Mouse (Mus musculus): ENCODE results near the gene Mthfsd. TPM values are rescaled to one million over a fixed set of nuclear protein-coding genes. Genes with fewer than 3 reads are reported as not detected.
A peak's percentile ranks its signal among the peaks of the same experiment; 100 is the strongest.

Mthfsd gene
- polyA plus RNA-seq, 1 experiment from 2014 or later = 61.4 TPM

DNA sequence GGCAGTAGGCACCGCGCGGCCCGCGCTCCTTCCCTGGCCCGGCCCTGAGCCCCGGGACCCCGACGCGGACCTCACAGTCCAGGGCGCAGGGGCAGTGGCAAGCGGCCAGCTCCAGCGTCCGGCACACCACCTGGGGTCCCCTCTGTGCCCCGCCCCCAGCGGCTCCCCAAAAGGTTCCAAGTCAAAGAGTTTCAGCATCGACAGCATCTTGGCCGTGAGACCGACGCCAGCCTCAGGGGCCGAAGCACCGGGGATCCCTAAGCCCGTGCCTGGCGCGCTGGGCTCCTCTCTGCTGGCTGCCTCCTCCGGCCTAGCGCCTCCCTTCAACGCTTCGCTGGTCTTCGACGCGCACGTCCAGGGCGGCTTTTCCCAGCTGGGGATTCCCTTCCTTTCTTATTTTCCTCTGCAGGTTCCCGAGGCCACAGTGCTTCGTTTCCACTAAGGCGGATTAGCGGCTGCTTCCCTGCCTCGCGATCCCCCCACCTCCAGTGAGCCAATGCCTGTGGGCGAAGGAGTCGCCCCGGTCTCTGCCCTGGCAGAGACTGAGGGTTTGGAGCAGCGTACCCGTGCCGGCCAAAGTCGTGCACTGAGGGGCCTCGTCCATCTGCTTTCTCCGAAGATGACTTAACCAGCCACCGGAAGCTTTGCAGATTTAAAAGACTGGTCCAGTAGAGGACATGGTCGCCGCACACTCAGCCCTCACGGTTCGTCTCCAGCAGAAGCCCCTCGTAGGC is 20.5 kb upstream of the Mthfsd start:
- 1% methylated on average over 55 of the region's 55 CpGs for WGBS
- no peaks in the 10 kb centered on the region for H3K36me3 ChIP-seq
- H3K27me3 ChIP-seq = peaks cover 92% of the 10 kb centered on the region
- H3K9me3 ChIP-seq = no peaks in the 10 kb centered on the region
- peaks cover 24% of the 10 kb centered on the region for H3K4me1 ChIP-seq
- H3K4me3 ChIP-seq = peak overlapping the region; percentile 24
- ATAC-seq (ENCODE audit: low FRiP score, low read depth) = no peak
- H3K4me2 ChIP-seq (replicated peaks) = peak overlapping the region; percentile 28
- no peak overlapping the region for H3K9ac ChIP-seq (replicated peaks)
- H3K27ac ChIP-seq (replicated peaks) = no peak overlapping the region

- Histone ChIP-seq H3K9ac (replicated peaks) (no peak within 1 kb of the TSS; the same call in 1 of the 2 replicates), H3K27me3 (peaks cover 99% of the 10 kb centered on the region), H3K36me3 (no peaks in the 10 kb centered on the region), H3K4me2 (replicated peaks) (peak within 1 kb of the TSS; percentile 28), H3K9me3 (no peaks in the 10 kb centered on the region), H3K27ac (replicated peaks) (no peak within 1 kb of the TSS), H3K4me1 (peaks cover 24% of the 10 kb centered on the region), H3K4me3 (peak within 1 kb of the TSS; percentile 24)
- under 1% methylated on average over 43 of the region's 43 CpGs for WGBS
- no peak for ATAC-seq (ENCODE audit: low FRiP score, low read depth)
Measured at GRCm38 (mm10) chr8:121127756-121128375, 19.7 kb upstream of the Mthfsd start, which contains the start of gene Foxl1. Foxl1 (plus strand) TSS chr8:121127940.

GRCm38 (mm10) chr8:121127291-121127701 is 19.1 kb upstream of the Mthfsd start:
- no peaks in the 10 kb centered on the region for H3K9me3 ChIP-seq
- peaks cover 99% of the 10 kb centered on the region for H3K27me3 ChIP-seq
- ATAC-seq (ENCODE audit: low FRiP score, low read depth) = no peak
- no peak overlapping the region for H3K9ac ChIP-seq (replicated peaks)
- WGBS = 1% methylated on average over 11 of the region's 11 CpGs
- H3K4me1 ChIP-seq = peaks cover 24% of the 10 kb centered on the region
- no peak overlapping the region for H3K4me2 ChIP-seq (replicated peaks)
- no peak overlapping the region for H3K4me3 ChIP-seq
- H3K27ac ChIP-seq (replicated peaks) = no peak overlapping the region
- no peaks in the 10 kb centered on the region for H3K36me3 ChIP-seq

GRCm38 (mm10) chr8:121126694-121127093 is 18.5 kb upstream of the Mthfsd start:
- Histone ChIP-seq H3K27me3 (peaks cover 99% of the 10 kb centered on the region), H3K27ac (replicated peaks) (no peak overlapping the region), H3K4me3 (no peak overlapping the region), H3K4me2 (replicated peaks) (no peak overlapping the region), H3K36me3 (no peaks in the 10 kb centered on the region), H3K9ac (replicated peaks) (no peak overlapping the region), H3K9me3 (no peaks in the 10 kb centered on the region), H3K4me1 (peaks cover 24% of the 10 kb centered on the region)
- under 1% methylated on average over 5 of the region's 6 CpGs for WGBS
- no peak for ATAC-seq (ENCODE audit: low FRiP score, low read depth)

GRCm38 (mm10) chr8:121126191-121126590 is 18.0 kb upstream of the Mthfsd start:
- no peak for ATAC-seq (ENCODE audit: low FRiP score, low read depth)
- Histone ChIP-seq H3K4me1 (peaks cover 24% of the 10 kb centered on the region), H3K27ac (replicated peaks) (no peak overlapping the region), H3K27me3 (peaks cover 100% of the 10 kb centered on the region), H3K36me3 (no peaks in the 10 kb centered on the region), H3K4me3 (no peak overlapping the region), H3K9ac (replicated peaks) (no peak overlapping the region), H3K4me2 (replicated peaks) (no peak overlapping the region; the same call in 1 of the 2 replicates), H3K9me3 (no peaks in the 10 kb centered on the region)
- WGBS = 5% methylated on average over 6 of the region's 6 CpGs

GRCm38 (mm10) chr8:121125311-121125876 is 17.2 kb upstream of the Mthfsd start:
- Histone ChIP-seq H3K4me3 (peak overlapping the region; percentile 24), H3K27me3 (peaks cover 100% of the 10 kb centered on the region), H3K9me3 (no peaks in the 10 kb centered on the region), H3K4me2 (replicated peaks) (peak overlapping the region; percentile 43), H3K4me1 (peaks cover 24% of the 10 kb centered on the region), H3K9ac (replicated peaks) (no peak overlapping the region), H3K27ac (replicated peaks) (no peak overlapping the region), H3K36me3 (no peaks in the 10 kb centered on the region)
- peak; percentile 56 for ATAC-seq (ENCODE audit: low FRiP score, low read depth)
- under 1% methylated on average over 35 of the region's 36 CpGs for WGBS

DNA sequence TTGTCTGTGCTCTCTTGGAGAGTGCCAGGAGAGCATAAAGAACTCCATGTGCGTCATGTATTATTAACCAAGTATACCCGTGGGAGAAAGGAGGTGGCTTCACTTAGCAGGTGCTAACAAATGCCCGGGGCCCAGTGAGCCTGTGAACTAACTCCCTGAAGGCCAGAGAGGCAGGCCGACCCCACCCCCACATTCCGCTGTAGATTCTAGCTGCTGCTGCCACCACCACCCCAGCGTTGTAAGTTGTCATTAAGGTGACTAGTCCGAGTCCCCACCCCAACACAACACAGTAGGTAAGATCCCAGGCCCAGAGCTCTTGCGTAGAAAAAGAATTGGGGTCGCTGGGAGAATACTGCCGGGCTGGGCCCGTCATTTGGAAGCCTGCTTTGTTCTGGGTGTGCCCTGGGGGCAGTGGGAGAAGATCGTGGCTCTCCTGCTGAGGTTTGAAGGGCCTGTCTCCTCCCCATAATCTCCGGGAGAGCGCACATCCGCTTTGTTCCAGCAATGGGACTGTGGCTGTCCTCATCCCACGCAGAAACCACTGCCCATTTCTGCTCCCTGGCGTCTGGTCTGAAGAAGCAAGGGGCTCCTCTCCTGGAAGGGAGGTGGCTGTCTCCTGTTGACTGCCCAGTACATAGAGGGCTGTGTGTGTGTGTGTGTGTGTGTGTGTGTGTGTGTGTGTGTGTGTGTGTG is 16.5 kb upstream of the Mthfsd start:
- Histone ChIP-seq H3K27ac (replicated peaks) (no peak overlapping the region), H3K4me3 (no peak overlapping the region; the same call in 1 of the 2 replicates), H3K36me3 (no peaks in the 10 kb centered on the region), H3K4me1 (peaks cover 24% of the 10 kb centered on the region), H3K27me3 (peaks cover 100% of the 10 kb centered on the region), H3K9me3 (no peaks in the 10 kb centered on the region), H3K4me2 (replicated peaks) (peak overlapping the region; percentile 43; the same call in 1 of the 2 replicates), H3K9ac (replicated peaks) (no peak overlapping the region)
- WGBS = 2% methylated on average over 17 of the region's 17 CpGs
- ATAC-seq (ENCODE audit: low FRiP score, low read depth) = peak; percentile 54; the same call in 1 of the 2 replicates

DNA sequence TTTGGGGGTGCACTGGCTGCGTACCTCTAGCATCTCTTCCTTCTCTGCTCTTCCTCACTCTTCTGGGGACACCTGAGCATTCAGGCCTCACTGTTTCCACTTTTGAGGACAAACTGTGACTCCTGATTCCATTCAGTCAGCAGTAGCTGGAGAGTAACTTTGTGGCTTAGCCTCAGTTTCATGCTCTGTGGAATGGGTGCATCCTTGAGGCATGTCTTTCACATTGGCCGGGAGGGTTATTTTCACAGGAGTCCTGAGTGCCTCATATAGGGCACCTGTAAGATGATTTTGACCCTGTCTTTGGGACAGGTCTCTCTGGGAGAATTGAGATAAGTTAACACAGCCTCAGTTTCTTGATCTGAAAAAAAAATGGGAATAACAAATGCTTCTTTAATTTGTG is 14.9 kb upstream of the Mthfsd start:
- no peak overlapping the region for H3K4me3 ChIP-seq
- H3K27me3 ChIP-seq = peaks cover 99% of the 10 kb centered on the region
- no peaks in the 10 kb centered on the region for H3K36me3 ChIP-seq
- no peak overlapping the region for H3K27ac ChIP-seq (replicated peaks)
- H3K9ac ChIP-seq (replicated peaks) = no peak overlapping the region
- no peaks in the 10 kb centered on the region for H3K9me3 ChIP-seq
- H3K4me2 ChIP-seq (replicated peaks) = no peak overlapping the region
- WGBS = 28% methylated on average over 2 of the region's 2 CpGs
- peaks cover 16% of the 10 kb centered on the region for H3K4me1 ChIP-seq
- no peak for ATAC-seq (ENCODE audit: low FRiP score, low read depth)

DNA sequence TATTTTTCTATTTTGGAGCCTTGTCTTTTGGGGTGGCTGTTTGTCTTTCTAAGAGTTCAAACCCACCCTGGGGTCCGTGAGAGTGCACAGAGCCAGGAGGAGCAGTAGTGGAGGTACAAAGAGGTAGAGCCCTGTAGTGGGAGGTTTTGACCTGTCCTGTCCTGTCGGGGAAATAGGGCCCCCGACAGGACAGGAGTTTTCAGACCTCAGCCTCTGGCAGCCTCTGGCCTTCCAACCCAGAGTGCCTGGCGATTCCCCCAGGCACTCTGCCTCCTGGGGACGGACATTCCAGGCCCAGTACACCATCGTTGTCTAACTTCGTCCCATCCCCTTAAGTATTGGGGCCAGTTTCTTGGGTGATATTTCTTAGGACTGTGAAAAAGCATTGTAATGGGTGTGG is 14.2 kb upstream of the Mthfsd start:
- Histone ChIP-seq H3K36me3 (no peaks in the 10 kb centered on the region), H3K4me1 (peaks cover 13% of the 10 kb centered on the region), H3K9ac (replicated peaks) (no peak overlapping the region), H3K4me3 (no peak overlapping the region), H3K9me3 (no peaks in the 10 kb centered on the region), H3K4me2 (replicated peaks) (no peak overlapping the region), H3K27ac (replicated peaks) (no peak overlapping the region), H3K27me3 (peaks cover 99% of the 10 kb centered on the region)
- WGBS = 5% methylated on average over 7 of the region's 7 CpGs
- no peak for ATAC-seq (ENCODE audit: low FRiP score, low read depth)

DNA sequence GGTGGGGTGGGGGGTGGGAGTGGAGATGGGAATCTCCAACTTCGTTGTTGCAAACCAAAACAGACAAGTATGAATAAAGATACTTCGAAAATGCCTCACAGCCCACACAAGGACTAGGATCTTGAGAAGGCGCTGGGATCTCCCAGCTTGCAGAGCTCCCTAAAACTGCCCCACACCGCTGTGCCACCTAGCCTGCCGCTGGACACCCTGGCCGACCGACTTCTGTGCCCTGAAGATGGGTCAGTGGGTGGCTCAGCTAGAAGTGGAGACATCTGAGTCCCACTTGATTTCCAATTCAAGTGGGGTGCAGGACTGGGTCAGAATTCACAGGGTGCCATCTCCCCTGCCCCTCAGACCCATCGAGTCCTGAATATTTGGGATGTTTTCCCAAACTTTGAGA is 13.5 kb upstream of the Mthfsd start:
- no peak overlapping the region for H3K9ac ChIP-seq (replicated peaks)
- 3% methylated on average over 8 of the region's 8 CpGs for WGBS
- peaks cover 16% of the 10 kb centered on the region for H3K4me1 ChIP-seq
- H3K36me3 ChIP-seq = no peaks in the 10 kb centered on the region
- no peaks in the 10 kb centered on the region for H3K9me3 ChIP-seq
- H3K27me3 ChIP-seq = peaks cover 99% of the 10 kb centered on the region
- no peak for ATAC-seq (ENCODE audit: low FRiP score, low read depth)
- no peak overlapping the region for H3K27ac ChIP-seq (replicated peaks)
- H3K4me2 ChIP-seq (replicated peaks) = no peak overlapping the region
- no peak overlapping the region for H3K4me3 ChIP-seq

GRCm38 (mm10) chr8:121120456-121121419 is 12.5 kb upstream of the Mthfsd start:
- no peak overlapping the region for H3K4me2 ChIP-seq (replicated peaks)
- WGBS = 5% methylated on average over 17 of the region's 17 CpGs
- H3K4me1 ChIP-seq = peaks cover 21% of the 10 kb centered on the region
- ATAC-seq (ENCODE audit: low FRiP score, low read depth) = no peak
- H3K9me3 ChIP-seq = no peaks in the 10 kb centered on the region
- no peak overlapping the region for H3K9ac ChIP-seq (replicated peaks)
- no peak overlapping the region for H3K4me3 ChIP-seq
- H3K27me3 ChIP-seq = peaks cover 98% of the 10 kb centered on the region
- H3K27ac ChIP-seq (replicated peaks) = no peak overlapping the region
- H3K36me3 ChIP-seq = no peaks in the 10 kb centered on the region

All from midbrain, embryonic 12.5 days (tissue).